Comparison of ENCODE assay signal across 11 mouse cellular contexts in the genomic region with DNA sequence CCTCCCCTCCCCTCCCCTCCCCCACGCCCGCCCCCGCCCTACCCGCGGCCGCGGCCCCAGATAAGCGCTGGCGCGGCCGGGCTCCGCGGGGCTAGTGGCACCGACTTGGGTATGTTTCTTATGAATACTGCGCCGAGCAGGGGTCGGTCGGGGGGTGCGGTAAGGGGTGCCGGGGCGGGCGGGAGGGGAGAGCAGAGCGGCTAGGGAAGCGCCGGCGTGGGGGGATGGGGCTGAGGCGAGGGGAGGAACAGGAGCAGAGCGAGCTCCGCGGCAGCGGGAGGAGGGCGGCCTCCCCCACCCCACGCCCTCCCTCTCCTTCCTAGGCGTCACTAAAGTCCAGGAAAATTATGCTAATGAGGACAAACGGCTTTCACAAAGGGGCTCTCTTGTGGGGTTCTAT. TPM values are rescaled to one million over a fixed set of nuclear protein-coding genes. Genes with fewer than 3 reads are reported as not detected.
DNase-seq lines count a peak whose midpoint lies in the region; ATAC-seq lines count a peak whose summit lies in the region.
"Had no signal": no experiment of that assay in that cellular context is flagged by ENCODE, and none has a peak within 500 bp of the region (broad histone marks: within the 10 kb centered on the region; RNA-seq: fewer than 3 reads in every experiment).

No protein-coding gene starts in this region.

- H3K27me3 ChIP-seq in hindbrain, embryonic 10.5 days (ENCODE audit: insufficient read depth, poor library complexity, severe bottlenecking): peaks cover 100% of the 10 kb centered on the region
- H3K27me3 ChIP-seq in limb, embryonic 12.5 days: peaks cover 69% of the 10 kb centered on the region
- H3K27me3 ChIP-seq in neural tube, embryonic 15.5 days (replicated peaks): no peaks in the 10 kb centered on the region

- peak; percentile 24 for DNase-seq in kidney, adult 11 months
- no peak for DNase-seq in kidney, adult 8-10 months
- DNase-seq in hindbrain, embryonic 10.5 days (ENCODE audit: low spot score): peak; percentile 66
- DNase-seq in spleen, postnatal 36 days (ENCODE audit: low spot score in 2 of 2): no peak
- no peak for DNase-seq in thymus, postnatal 4 days
- DNase-seq in right cerebral cortex, adult 18-20 months: no peak
- DNase-seq: thymus, postnatal 36 days had no signal

- WGBS in hindbrain, embryonic 10.5 days: under 1% methylated on average over 10 of the region's 35 CpGs
- WGBS in limb, embryonic 12.5 days: 1% methylated on average over 15 of the region's 35 CpGs
- WGBS in neural tube, embryonic 15.5 days: 1% methylated on average over 20 of the region's 35 CpGs

- H3K4me3 ChIP-seq in hindbrain, embryonic 10.5 days: peak overlapping the region; percentile 81
- H3K4me3 ChIP-seq in limb, embryonic 12.5 days (replicated peaks): peak overlapping the region; percentile 51
- H3K4me3 ChIP-seq in neural tube, embryonic 15.5 days (replicated peaks): peak overlapping the region; percentile 46
- H3K4me3 ChIP-seq: megakaryocyte, embryonic 14.5 days had no signal

- peak overlapping the region; percentile 89 for H3K4me2 ChIP-seq in limb, embryonic 12.5 days
- peak overlapping the region; percentile 63 for H3K4me2 ChIP-seq in neural tube, embryonic 15.5 days

- peak overlapping the region; percentile 82 for H3K27ac ChIP-seq in hindbrain, embryonic 10.5 days
- H3K27ac ChIP-seq in limb, embryonic 12.5 days: peak overlapping the region; percentile 78
- peak overlapping the region; percentile 88 for H3K27ac ChIP-seq in neural tube, embryonic 15.5 days (replicated peaks)

- H3K4me1 ChIP-seq in hindbrain, embryonic 10.5 days (replicated peaks): peaks cover 33% of the 10 kb centered on the region
- H3K4me1 ChIP-seq in limb, embryonic 12.5 days (replicated peaks): peaks cover 91% of the 10 kb centered on the region
- peaks cover 90% of the 10 kb centered on the region for H3K4me1 ChIP-seq in neural tube, embryonic 15.5 days

- H3K9me3 ChIP-seq in hindbrain, embryonic 10.5 days: no peaks in the 10 kb centered on the region
- no peaks in the 10 kb centered on the region for H3K9me3 ChIP-seq in limb, embryonic 12.5 days
- no peaks in the 10 kb centered on the region for H3K9me3 ChIP-seq in neural tube, embryonic 15.5 days (replicated peaks)

- ATAC-seq in limb, embryonic 12.5 days (ENCODE audit: insufficient number of reproducible peaks, insufficient read depth, low FRiP score, low TSS enrichment, low read depth): no peak
- ATAC-seq in neural tube, embryonic 15.5 days (ENCODE audit: low FRiP score): 0 out of 2 replicates have a peak, but pooled peaks have one; percentile 15

- H3K9ac ChIP-seq in limb, embryonic 12.5 days (replicated peaks): peak overlapping the region; percentile 74
- peak overlapping the region; percentile 58 for H3K9ac ChIP-seq in neural tube, embryonic 15.5 days (replicated peaks)

- no peaks in the 10 kb centered on the region for H3K36me3 ChIP-seq in hindbrain, embryonic 10.5 days
- no peaks in the 10 kb centered on the region for H3K36me3 ChIP-seq in limb, embryonic 12.5 days
- no peaks in the 10 kb centered on the region for H3K36me3 ChIP-seq in neural tube, embryonic 15.5 days

RNA-seq across cellular contexts. Expression of a gene that starts 1.4 kb away (rescaled TPM):
- polyA plus RNA-seq in hindbrain, embryonic 10.5 days (2016; fragmentation: Nextera tagmentation; extraction: Ambion mirVana): 0.90 and 3.6 TPM in 2 replicates
- polyA plus RNA-seq in limb, embryonic 12.5 days (2016; fragmentation: Nextera tagmentation; extraction: Ambion mirVana): 0.91 and 0.98 TPM in 2 replicates
- 1.4 and 3.0 TPM in 2 replicates for polyA plus RNA-seq in neural tube, embryonic 15.5 days (2015; fragmentation: Nextera tagmentation; extraction: Ambion mirVana)
- polyA plus RNA-seq: cortical plate, adult 2 months had no signal

RNA-seq across cellular contexts. Expression of a gene that starts 11.2 kb away (rescaled TPM):
- 31.4 and 56.9 TPM in 2 replicates for polyA plus RNA-seq in hindbrain, embryonic 10.5 days (2016; fragmentation: Nextera tagmentation; extraction: Ambion mirVana)
- polyA plus RNA-seq in limb, embryonic 12.5 days (2016; fragmentation: Nextera tagmentation; extraction: Ambion mirVana): 1.8 and 2.0 TPM in 2 replicates
- 7.2 and 12.0 TPM in 2 replicates for polyA plus RNA-seq in neural tube, embryonic 15.5 days (2015; fragmentation: Nextera tagmentation; extraction: Ambion mirVana)
- polyA plus RNA-seq: cortical plate, adult 2 months had no signal

RNA-seq across cellular contexts. Expression of a gene that starts 15.7 kb away (rescaled TPM):
- polyA plus RNA-seq in hindbrain, embryonic 10.5 days (2016; fragmentation: Nextera tagmentation; extraction: Ambion mirVana): 0.14 and 4.3 TPM in 2 replicates
- polyA plus RNA-seq in limb, embryonic 12.5 days (2016; fragmentation: Nextera tagmentation; extraction: Ambion mirVana): 0.35 and 0.90 TPM in 2 replicates
- 2.3 and 5.7 TPM in 2 replicates for polyA plus RNA-seq in neural tube, embryonic 15.5 days (2015; fragmentation: Nextera tagmentation; extraction: Ambion mirVana)
- polyA plus RNA-seq: cortical plate, adult 2 months had no signal

RNA-seq across cellular contexts. Expression of a gene that starts 17.7 kb away (rescaled TPM):
- 0.77 and 1.4 TPM in 2 replicates for polyA plus RNA-seq in hindbrain, embryonic 10.5 days (2016; fragmentation: Nextera tagmentation; extraction: Ambion mirVana)
- 0.58 and 0.70 TPM in 2 replicates for polyA plus RNA-seq in limb, embryonic 12.5 days (2016; fragmentation: Nextera tagmentation; extraction: Ambion mirVana)
- polyA plus RNA-seq in neural tube, embryonic 15.5 days (2015; fragmentation: Nextera tagmentation; extraction: Ambion mirVana): 1.1 and 1.3 TPM in 2 replicates
- polyA plus RNA-seq: cortical plate, adult 2 months had no signal

RNA-seq across cellular contexts. Expression of a gene that starts 28.5 kb away (rescaled TPM):
- 1.8 TPM in 1 of 2 replicates, not detected in the other for polyA plus RNA-seq in hindbrain, embryonic 10.5 days (2016; fragmentation: Nextera tagmentation; extraction: Ambion mirVana)
- polyA plus RNA-seq in limb, embryonic 12.5 days (2016; fragmentation: Nextera tagmentation; extraction: Ambion mirVana): 8.2 and 9.2 TPM in 2 replicates
- 26.8 and 73.9 TPM in 2 replicates for polyA plus RNA-seq in neural tube, embryonic 15.5 days (2015; fragmentation: Nextera tagmentation; extraction: Ambion mirVana)
- polyA plus RNA-seq: cortical plate, adult 2 months had no signal

Comparison
In these comparisons a context has a peak if more than half of its experiments do, and no peak if none do; other contexts are left out.
1. DNase-seq: peak in kidney, adult 11 months (single experiment) and hindbrain, embryonic 10.5 days (single experiment); none in kidney, adult 8-10 months (0 of 2), spleen, postnatal 36 days (0 of 2), thymus, postnatal 4 days (single experiment) and right cerebral cortex, adult 18-20 months (single experiment).
2. Peak in every context shown above with its lines, with median percentiles within 50 percentile points of each other: H3K27ac ChIP-seq and H3K4me3 ChIP-seq.